Mouse (Mus musculus) E14TG2a.4 (cell line): ENCODE results near the gene Nipsnap2.
"Not testable (repeated sequence)": the region's sequence is repeated elsewhere in the genome, so short reads cannot be mapped to it uniquely, and the experiment has no call there.

ENCODE experiments used
- H3K27me3 ChIP-seq: 2 replicates; pipeline ENCODE4 v1.6.1; 2014; ENCODE audit warnings: low read length, control low read depth; ENCODE audit not compliant: insufficient read depth
- H3K36me3 ChIP-seq: 2 replicates; pipeline ENCODE4 v1.6.1; 2014; ENCODE audit warnings: low read length, control low read depth; ENCODE audit not compliant: insufficient read depth
- H3K4me1 ChIP-seq: replicated peaks from 2 replicates; pipeline ENCODE4 v1.6.1; 2014; ENCODE audit warnings: low read depth, low read length, control low read depth
- H3K4me3 ChIP-seq: replicated peaks from 2 replicates; pipeline ENCODE4 v1.5.1; 2014; ENCODE audit warnings: mild to moderate bottlenecking, low read length
- H3K9me3 ChIP-seq: 2 replicates; pipeline ENCODE4 v1.6.1; 2014; ENCODE audit warnings: low read length, control low read depth
- CTCF ChIP-seq: conservative IDR thresholded peaks from 2 replicates; pipeline ENCODE4 v1.5.1; 2014; ENCODE audit warnings: low read length
- NANOG ChIP-seq: IDR thresholded peaks from 2 replicates; pipeline ENCODE4 v1.6.1; 2014; ENCODE audit warnings: borderline replicate concordance, low read length, mixed read lengths
- POU5F1 ChIP-seq: IDR thresholded peaks from 2 replicates; pipeline ENCODE4 v1.6.1; 2014; ENCODE audit warnings: low read length, borderline replicate concordance

The Nipsnap2 gene

DNA sequence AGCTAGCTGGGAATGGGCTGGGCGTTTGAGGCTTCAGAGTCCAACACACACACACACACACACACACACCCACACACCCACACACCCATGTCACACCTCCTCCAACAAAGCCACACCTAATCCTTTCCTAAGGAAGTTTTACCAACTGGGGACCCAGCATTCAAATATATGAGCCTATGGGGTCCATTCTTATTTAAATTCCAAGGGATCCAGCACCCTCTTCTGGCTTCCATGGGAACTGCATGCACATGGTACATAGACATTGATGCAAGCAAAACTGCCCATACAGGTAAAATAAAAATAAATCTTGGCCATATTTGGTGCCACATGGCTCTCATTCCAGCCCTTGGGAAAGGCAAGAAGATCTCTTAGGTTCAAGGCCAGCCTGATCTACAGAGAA lies 16.1 kb downstream of the Nipsnap2 start:
- Histone ChIP-seq H3K27me3 (no peaks in the 10 kb centered on the region), H3K4me1 (peaks cover 4% of the 10 kb centered on the region), H3K9me3 (no peaks in the 10 kb centered on the region), H3K36me3 (peaks cover 54% of the 10 kb centered on the region), H3K4me3 (no peak overlapping the region)
- TF ChIP-seq CTCF (peak; percentile 66), POU5F1 (peak; percentile 38; the same call in 1 of the 2 replicates), NANOG (no peak)

DNA sequence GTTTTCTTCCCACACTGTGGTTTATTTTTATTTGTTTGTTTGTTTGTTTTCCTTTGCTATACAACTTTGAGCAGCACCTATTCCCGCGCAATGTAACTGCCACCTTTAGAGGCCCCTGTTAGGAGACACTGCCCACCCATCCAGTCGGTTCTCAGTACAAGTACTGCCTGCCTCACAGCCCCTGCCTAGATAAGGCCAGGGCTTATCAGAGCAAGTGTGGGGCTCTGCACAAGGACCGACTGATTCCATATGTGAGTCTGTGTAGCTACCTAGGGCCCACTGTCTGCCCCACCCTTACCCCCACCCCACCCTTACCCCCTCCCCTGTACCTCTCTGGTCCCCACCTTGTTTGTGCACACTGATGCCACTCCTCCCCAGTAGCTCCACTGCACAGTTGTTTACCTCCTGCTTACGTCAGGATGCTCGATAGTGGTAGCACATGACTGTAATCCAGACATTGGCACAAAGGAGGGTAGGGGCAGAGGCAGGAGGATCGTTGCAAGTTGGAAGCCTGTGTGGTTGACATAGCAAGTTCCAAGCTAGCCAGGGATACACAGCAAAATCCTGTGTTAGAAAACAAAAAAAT lies 18.1 kb downstream of the Nipsnap2 start:
- Histone ChIP-seq H3K4me1 (peaks cover 4% of the 10 kb centered on the region), H3K27me3 (no peaks in the 10 kb centered on the region), H3K9me3 (no peaks in the 10 kb centered on the region), H3K36me3 (peaks cover 58% of the 10 kb centered on the region), H3K4me3 (no peak overlapping the region)
- TF ChIP-seq NANOG (no peak), CTCF (no peak), POU5F1 (no peak)

DNA sequence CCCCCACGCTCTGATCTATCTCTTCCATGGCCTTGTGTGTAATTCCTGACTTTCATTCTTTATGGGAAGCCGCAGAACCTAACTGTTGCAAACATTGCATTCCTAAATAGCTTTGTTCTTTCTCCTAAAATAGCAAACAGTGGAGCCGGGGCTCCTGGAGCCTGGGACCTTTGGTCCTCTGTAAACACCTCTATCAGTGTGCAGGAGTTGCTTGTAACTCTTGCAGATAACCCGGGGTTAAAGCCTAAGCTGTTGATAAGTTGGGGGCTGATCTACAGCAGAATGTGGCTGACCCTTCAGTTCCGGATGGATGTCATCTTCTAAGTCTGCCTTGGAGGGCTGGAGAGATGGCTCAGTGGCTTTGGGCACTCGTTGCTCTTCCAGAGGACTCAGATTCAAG lies 19.2 kb downstream of the Nipsnap2 start:
- Histone ChIP-seq H3K27me3 (no peaks in the 10 kb centered on the region), H3K36me3 (peaks cover 65% of the 10 kb centered on the region), H3K9me3 (no peaks in the 10 kb centered on the region), H3K4me1 (peaks cover 4% of the 10 kb centered on the region), H3K4me3 (no peak overlapping the region)
- TF ChIP-seq POU5F1 (no peak), NANOG (no peak), CTCF (no peak)

DNA sequence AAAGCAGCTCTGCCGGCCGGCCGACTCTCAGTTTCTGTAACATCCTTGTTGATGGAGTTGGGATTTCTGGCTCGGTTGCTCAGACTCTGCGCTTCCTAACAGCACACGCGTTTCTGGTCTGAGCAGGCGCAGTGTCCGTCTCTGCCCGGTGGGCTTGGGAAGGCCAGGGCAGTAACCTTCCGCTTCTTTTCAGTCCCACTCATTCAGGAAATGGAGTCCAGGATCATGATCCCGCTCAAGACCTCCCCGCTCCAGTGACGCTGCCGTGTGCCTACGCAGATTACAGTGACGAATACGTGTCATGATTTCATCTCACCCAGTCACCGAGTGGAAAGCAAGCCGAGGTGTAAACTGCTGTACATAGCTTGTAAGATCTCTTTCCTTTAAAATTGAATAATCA lies 32.0 kb downstream of the Nipsnap2 start:
- H3K4me3 ChIP-seq, result peak overlapping the region; percentile 32
- H3K27me3 ChIP-seq, result no peaks in the 10 kb centered on the region
- no peak for TF ChIP-seq POU5F1
- no peak for TF ChIP-seq CTCF
- TF ChIP-seq NANOG, result no peak
- H3K9me3 ChIP-seq, result no peaks in the 10 kb centered on the region
- H3K4me1 ChIP-seq, result peaks cover 56% of the 10 kb centered on the region
- H3K36me3 ChIP-seq, result peaks cover 49% of the 10 kb centered on the region

DNA sequence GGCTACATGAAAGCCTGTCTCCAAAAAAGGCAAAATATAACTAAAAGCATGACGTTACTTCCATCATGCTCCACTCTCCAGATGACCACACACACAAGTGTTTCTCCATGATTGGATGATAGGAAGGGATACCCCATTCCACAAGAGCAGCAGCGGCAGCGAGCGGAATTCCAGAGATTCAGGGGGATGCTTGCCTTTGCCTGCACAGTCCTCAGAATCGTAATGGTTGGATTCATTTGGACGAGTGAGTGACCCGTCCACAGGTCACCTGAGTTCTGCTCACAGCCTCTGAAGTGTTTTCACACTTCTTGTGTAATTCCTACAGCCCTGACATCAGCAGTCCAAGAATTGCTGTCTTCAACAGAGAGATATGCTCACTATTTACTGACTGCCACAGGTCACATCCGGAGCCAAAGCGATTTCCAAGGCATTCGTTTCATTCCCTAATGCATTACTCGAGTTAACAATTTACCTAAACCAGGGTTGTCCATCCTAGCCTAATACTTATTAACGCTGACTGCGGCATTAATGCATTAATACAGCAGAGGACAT lies 35.1 kb downstream of the Nipsnap2 start:
- Histone ChIP-seq H3K4me3 (no peak overlapping the region), H3K36me3 (peaks cover 29% of the 10 kb centered on the region), H3K9me3 (no peaks in the 10 kb centered on the region), H3K4me1 (peaks cover 66% of the 10 kb centered on the region), H3K27me3 (no peaks in the 10 kb centered on the region)
- TF ChIP-seq NANOG (no peak), POU5F1 (no peak), CTCF (no peak)

DNA sequence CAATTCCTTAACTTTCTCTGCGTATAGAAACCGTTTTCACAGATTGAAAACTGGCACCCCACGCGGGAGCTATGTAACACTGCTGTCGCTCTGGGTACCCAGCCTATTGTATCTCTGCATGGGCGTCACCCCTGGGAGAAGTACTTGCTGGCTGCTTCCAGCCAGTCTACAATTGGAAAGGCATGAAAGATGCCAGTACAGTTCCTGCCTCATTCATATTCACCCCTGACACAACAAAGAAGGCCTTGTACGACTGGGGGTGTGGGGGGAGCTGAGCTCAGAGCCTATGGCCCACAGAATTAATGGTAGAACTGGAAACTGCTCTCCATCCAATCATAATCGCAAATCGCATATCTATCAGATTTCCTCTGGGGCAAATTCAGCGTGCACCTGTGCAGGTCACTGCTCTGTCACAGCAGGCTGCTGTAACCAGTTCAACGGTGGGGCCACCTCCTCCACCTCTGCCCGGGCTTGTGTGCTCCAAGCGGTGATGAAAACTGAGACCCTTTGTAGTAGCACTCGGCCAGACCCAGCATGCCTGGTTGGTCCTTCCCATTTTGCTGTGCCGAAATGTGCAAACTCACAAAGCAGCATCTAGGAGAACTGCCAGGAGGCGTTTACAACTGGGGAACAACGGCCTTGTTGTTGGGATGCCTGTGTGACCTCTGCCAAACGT lies 37.1 kb downstream of the Nipsnap2 start:
- Histone ChIP-seq H3K27me3 (no peaks in the 10 kb centered on the region), H3K9me3 (no peaks in the 10 kb centered on the region), H3K4me3 (peak overlapping the region; percentile 63), H3K36me3 (peaks cover 29% of the 10 kb centered on the region), H3K4me1 (peaks cover 64% of the 10 kb centered on the region)
- no peak for TF ChIP-seq CTCF
- no peak for TF ChIP-seq POU5F1
- TF ChIP-seq NANOG, result no peak

DNA sequence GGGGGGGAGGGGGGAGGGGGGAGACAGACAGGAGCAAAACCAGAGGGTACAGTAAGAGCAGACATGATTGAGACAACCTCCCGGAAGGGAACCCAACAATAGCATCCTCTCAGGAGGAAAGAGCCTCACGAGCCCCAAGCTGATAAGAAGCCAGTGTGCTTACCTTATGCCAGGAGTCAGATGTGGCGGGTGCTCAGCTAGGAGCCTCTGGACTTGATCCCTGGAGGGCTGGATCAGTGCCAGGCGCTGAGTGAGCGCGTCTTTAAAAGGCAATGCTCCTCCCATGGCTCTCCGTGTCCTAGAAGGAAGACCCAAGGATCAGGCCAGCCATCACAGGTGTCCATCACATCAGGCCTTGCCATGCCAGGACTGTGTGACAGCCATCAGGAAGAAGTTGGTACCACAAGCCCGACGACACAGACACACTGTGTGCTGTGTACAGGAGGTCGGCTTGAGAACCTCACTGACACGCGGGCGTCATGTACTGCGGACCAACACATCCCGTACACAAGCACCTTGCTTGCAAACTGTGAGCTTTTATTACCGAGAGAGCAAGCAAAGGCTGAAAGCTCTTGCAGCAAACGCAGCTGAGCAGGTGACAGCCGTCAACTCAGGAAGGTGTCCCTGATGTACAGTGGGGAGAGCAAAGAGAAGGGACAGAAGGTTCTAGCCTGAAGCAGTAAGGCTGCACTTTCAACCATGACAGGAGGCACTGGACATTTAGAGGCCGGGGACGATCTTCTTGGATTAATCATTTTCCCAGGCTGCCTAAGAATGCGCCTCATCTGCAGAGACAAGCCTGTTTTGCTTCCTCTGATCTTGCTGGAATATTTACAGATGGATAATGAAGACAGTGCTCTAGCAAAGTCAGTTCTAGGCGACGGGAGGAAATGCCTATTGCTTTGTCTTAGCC lies 45.8 kb downstream of the Nipsnap2 start:
- Histone ChIP-seq H3K4me1 (peaks cover 37% of the 10 kb centered on the region), H3K36me3 (peaks cover 57% of the 10 kb centered on the region), H3K4me3 (no peak overlapping the region), H3K27me3 (no peaks in the 10 kb centered on the region), H3K9me3 (no peaks in the 10 kb centered on the region)
- no peak for TF ChIP-seq POU5F1

DNA sequence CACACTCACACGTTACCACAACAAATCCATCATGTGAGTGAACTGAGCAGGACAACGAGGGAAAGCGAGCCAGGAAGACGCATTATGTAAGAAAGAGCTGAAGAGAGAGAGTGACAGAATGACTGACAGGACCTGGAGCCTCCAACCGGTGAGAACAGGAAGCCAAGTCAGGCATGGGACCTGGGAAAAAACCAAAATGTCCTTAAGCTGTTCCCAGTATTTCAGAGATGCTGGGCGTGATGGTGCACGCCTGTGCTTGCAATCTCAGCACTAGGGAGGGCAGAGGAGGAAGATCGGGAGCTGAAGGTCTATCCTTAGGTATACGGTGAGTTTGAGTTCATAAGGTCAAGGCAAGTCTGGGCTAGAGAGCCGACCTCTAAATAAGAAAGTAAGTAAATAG lies 47.6 kb downstream of the Nipsnap2 start:
- Histone ChIP-seq H3K9me3 (no peaks in the 10 kb centered on the region), H3K36me3 (peaks cover 60% of the 10 kb centered on the region), H3K4me3 (no peak overlapping the region), H3K4me1 (peaks cover 30% of the 10 kb centered on the region), H3K27me3 (no peaks in the 10 kb centered on the region)
- TF ChIP-seq POU5F1 (no peak), CTCF (no peak), NANOG (no peak)

DNA sequence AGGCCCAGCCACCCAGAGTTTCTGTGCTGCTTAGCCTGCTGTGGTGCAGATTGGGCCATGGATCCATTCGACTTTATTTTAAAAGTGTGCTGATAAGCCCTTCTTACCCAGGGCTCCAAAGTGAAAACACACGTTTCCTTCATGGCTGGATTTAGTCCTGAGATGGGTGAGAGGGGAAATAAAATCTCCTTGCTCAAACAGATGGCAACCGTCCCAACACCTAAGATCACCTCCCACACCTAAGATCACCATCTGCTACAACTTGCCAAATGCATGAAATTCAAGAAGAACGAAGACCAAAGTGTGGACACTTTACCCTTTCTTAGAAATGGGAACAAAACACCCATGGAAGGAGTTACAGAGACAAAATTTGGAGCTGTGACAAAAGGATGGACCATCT lies 48.5 kb downstream of the Nipsnap2 start:
- not testable (repeated sequence) for H3K4me3 ChIP-seq, H3K9me3 ChIP-seq, H3K27me3 ChIP-seq
- Histone ChIP-seq H3K4me1 (peaks cover 35% of the 10 kb centered on the region), H3K36me3 (peaks cover 51% of the 10 kb centered on the region)
